8 mouse cellular contexts compared by ENCODE assay signal in the genomic region with DNA sequence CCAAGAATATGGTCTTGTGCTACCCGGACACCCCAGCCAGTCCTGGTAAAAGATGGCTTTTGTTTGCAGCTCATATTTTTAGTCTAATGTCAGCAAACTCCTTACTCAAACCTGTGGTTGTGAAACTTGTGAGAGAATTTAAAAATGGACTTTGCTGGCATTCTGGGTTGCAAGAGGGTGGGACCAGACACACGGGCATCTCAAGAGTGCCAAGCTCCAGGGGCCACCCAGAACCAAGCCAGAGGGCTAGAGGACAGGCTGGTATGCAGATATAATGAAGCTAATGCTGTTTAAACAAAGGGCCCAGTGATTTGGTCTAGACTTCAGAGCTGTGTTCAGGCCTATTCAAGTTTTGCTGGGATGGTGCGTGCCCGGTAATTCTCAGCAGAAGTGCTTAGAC. TPM values are rescaled to one million over a fixed set of nuclear protein-coding genes. Genes with fewer than 3 reads are reported as not detected.
DNase-seq lines count a peak whose midpoint lies in the region; ATAC-seq and TF ChIP-seq lines count a peak whose summit lies in the region.

No protein-coding gene starts in this region.

- DNase-seq in heart, adult 2 months = no peak
- DNase-seq in heart, adult 8-10 months (ENCODE audit: low spot score) = no peak
- DNase-seq in forebrain, embryonic 14.5 days (ENCODE audit: low spot score) = peak; percentile 33
- DNase-seq in c-Kit-positive CD71-positive TER-119-positive erythroid progenitor cells, embryonic 14.5 days (ENCODE audit: low spot score) = no peak
- DNase-seq in layer of hippocampus, adult 9-11 months = no peak

- no peaks in the 10 kb centered on the region for H3K9me3 ChIP-seq in forebrain, embryonic 14.5 days (replicated peaks; ENCODE audit: control insufficient read depth, low read length)
- H3K9me3 ChIP-seq in liver, embryonic 16.5 days (replicated peaks; ENCODE audit: control insufficient read depth, low read length) = no peaks in the 10 kb centered on the region

- H3K4me3 ChIP-seq in heart, adult 2 months = peak overlapping the region; percentile 29
- peak overlapping the region; percentile 81 for H3K4me3 ChIP-seq in C2C12 (ENCODE audit: insufficient read depth, poor library complexity, severe bottlenecking)
- peak overlapping the region; percentile 71 for H3K4me3 ChIP-seq in forebrain, embryonic 14.5 days (ENCODE audit: low read depth, low read length)
- peak overlapping the region; percentile 85 for H3K4me3 ChIP-seq in liver, embryonic 16.5 days (ENCODE audit: low read depth, low read length)

- H3K4me2 ChIP-seq in forebrain, embryonic 14.5 days (ENCODE audit: low read length) = peak overlapping the region; percentile 84
- H3K4me2 ChIP-seq in liver, embryonic 16.5 days (ENCODE audit: low read depth, low read length) = peak overlapping the region; percentile 96

- peaks cover 2% of the 10 kb centered on the region; the same call in 1 of the 2 replicates for H3K27me3 ChIP-seq in heart, adult 2 months (ENCODE audit: control insufficient read depth, insufficient read depth, low read length)
- no peaks in the 10 kb centered on the region for H3K27me3 ChIP-seq in C2C12 (ENCODE audit: control insufficient read depth, insufficient read depth, insufficient read length)
- 0 out of 2 replicates have a peak, but pooled peaks cover 5% of the 10 kb centered on the region for H3K27me3 ChIP-seq in forebrain, embryonic 14.5 days (replicated peaks; ENCODE audit: control insufficient read depth, insufficient read depth, low read length)
- peaks cover 26% of the 10 kb centered on the region for H3K27me3 ChIP-seq in liver, embryonic 16.5 days (ENCODE audit: control insufficient read depth, insufficient read depth, low read depth, low read length)

- TF ChIP-seq POLR2A in heart, adult 2 months (IDR thresholded peaks at IDR 0.05; ENCODE audit: insufficient read depth, low read depth, low read length) = no peak

- no peak for TF ChIP-seq CTCF in heart, adult 2 months (IDR thresholded peaks at IDR 0.05)
- no peak for TF ChIP-seq CTCF in C2C12 (IDR thresholded peaks at IDR 0.05; ENCODE audit: control insufficient read depth, insufficient read depth, insufficient read length)

- H3K9ac ChIP-seq in heart, adult 2 months (ENCODE audit: low read depth, low read length) = peak overlapping the region; percentile 48
- peak overlapping the region; percentile 33; the same call in 1 of the 2 replicates for H3K9ac ChIP-seq in forebrain, embryonic 14.5 days (ENCODE audit: low read length)
- H3K9ac ChIP-seq in liver, embryonic 16.5 days (ENCODE audit: low read depth, low read length) = peak overlapping the region; percentile 87

- peaks cover 47% of the 10 kb centered on the region for H3K79me3 ChIP-seq in C2C12 (ENCODE audit: low read depth)

- no peak for ATAC-seq in forebrain, embryonic 14.5 days
- no peak for ATAC-seq in liver, embryonic 16.5 days (ENCODE audit: low read depth)
- ATAC-seq in frontal cortex, adult (ENCODE audit: low TSS enrichment) = no peak

- H3K27ac ChIP-seq in heart, adult 2 months = peak overlapping the region; percentile 55
- no peak overlapping the region for H3K27ac ChIP-seq in forebrain, embryonic 14.5 days (ENCODE audit: low read depth, low read length)
- peak overlapping the region; percentile 87 for H3K27ac ChIP-seq in liver, embryonic 16.5 days (ENCODE audit: low read length)

- intact Hi-C loops in heart, adult 2 months (cut with DNase I) = loop anchor here (2.0 to 5.0 kb wide), 4 partner anchors 17 to 210 kb away; no protein-coding TSS in a partner anchor

- 61% methylated on average over 4 of the region's 4 CpGs for WGBS in heart, adult 2 months
- WGBS in forebrain, embryonic 14.5 days = 17% methylated on average over 4 of the region's 4 CpGs
- WGBS in liver, embryonic 16.5 days (ENCODE audit: insufficient replicate concordance) = 39% methylated on average over 4 of the region's 4 CpGs

- H3K4me1 ChIP-seq in heart, adult 2 months (ENCODE audit: control insufficient read depth, insufficient read depth, low read length) = peaks cover 2% of the 10 kb centered on the region; the same call in 1 of the 2 replicates
- peaks cover 29% of the 10 kb centered on the region; the same call in 1 of the 2 replicates for H3K4me1 ChIP-seq in forebrain, embryonic 14.5 days (ENCODE audit: control insufficient read depth, insufficient read depth, low read length)
- peaks cover 59% of the 10 kb centered on the region for H3K4me1 ChIP-seq in liver, embryonic 16.5 days (ENCODE audit: control insufficient read depth, low read depth, low read length)

- no peaks in the 10 kb centered on the region for H3K79me2 ChIP-seq in heart, adult 2 months (replicated peaks; ENCODE audit: control insufficient read depth, insufficient read depth, low read length)
- H3K79me2 ChIP-seq in C2C12 (ENCODE audit: control insufficient read depth, insufficient read depth) = peaks cover 69% of the 10 kb centered on the region

- peak overlapping the region; percentile 71 for H3ac ChIP-seq in C2C12 (ENCODE audit: control insufficient read depth, insufficient read length, low read depth)

- no peaks in the 10 kb centered on the region; the same call in 1 of the 2 replicates for H3K36me3 ChIP-seq in heart, adult 2 months (ENCODE audit: control insufficient read depth, insufficient read depth, low read length)
- H3K36me3 ChIP-seq in C2C12 (ENCODE audit: control insufficient read depth, insufficient read depth) = no peaks in the 10 kb centered on the region
- H3K36me3 ChIP-seq in forebrain, embryonic 14.5 days (ENCODE audit: control insufficient read depth, insufficient read depth, low read length) = no peaks in the 10 kb centered on the region
- no peaks in the 10 kb centered on the region for H3K36me3 ChIP-seq in liver, embryonic 16.5 days (ENCODE audit: control insufficient read depth, insufficient read depth)

- no peak for TF ChIP-seq EP300 in heart, adult 2 months (IDR thresholded peaks at IDR 0.05; ENCODE audit: insufficient read depth, low read depth, low read length)

TF ChIP-seq in C2C12, 6 proteins besides CTCF, POLR2A, EP300 and RAD21:
- TF ChIP-seq CEBPB (IDR thresholded peaks at IDR 0.05; ENCODE audit: low read depth) = no peak
- TF ChIP-seq MYOG (IDR thresholded peaks at IDR 0.05; ENCODE audit: control insufficient read depth, extremely low read depth, insufficient read length) = no peak
- no peak for TF ChIP-seq MAX (IDR thresholded peaks at IDR 0.05)
- TF ChIP-seq USF1 (IDR thresholded peaks at IDR 0.05; ENCODE audit: low read depth) = no peak
- no peak for TF ChIP-seq MYOD1 (IDR thresholded peaks at IDR 0.05; ENCODE audit: control insufficient read depth, insufficient read length, low read depth)
- TF ChIP-seq FOSL1 (IDR thresholded peaks at IDR 0.05; ENCODE audit: insufficient read depth, low read length, poor library complexity, severe bottlenecking) = no peak

RNA-seq across cellular contexts. Expression of a gene that starts 2.1 kb away (rescaled TPM):
- 1 to 10 TPM; 3.1 to 3.2 TPM for total RNA-seq in heart, adult 2 months (2021)
- 4.5 and 6.8 TPM in 2 replicates for polyA plus RNA-seq in heart, adult 2 months (2012; rRNA removed)
- 1 to 10 TPM; 2.1 to 3.1 (median 2.7) TPM for total RNA-seq in heart, adult 8-10 months (2022)
- 15.9 TPM for polyA plus RNA-seq in C2C12 (2012; fragmentation: generic; extraction: Trizol)
- 4.0 and 4.2 TPM in 2 replicates for polyA plus RNA-seq in forebrain, embryonic 14.5 days (2014; fragmentation: Nextera tagmentation; extraction: Ambion mirVana)
- polyA plus RNA-seq in liver, embryonic 16.5 days (2015; fragmentation: Nextera tagmentation; extraction: Ambion mirVana) = 0.93 and 1.0 TPM in 2 replicates

Comparison
In these comparisons a context has a peak if more than half of its experiments do, and no peak if none do; other contexts are left out.
1. H3K4me3 ChIP-seq: peak in every context shown above with its lines; median percentile 85 in liver, embryonic 16.5 days; 81 in C2C12; 71 in forebrain, embryonic 14.5 days; 29 in heart, adult 2 months.
2. H3K9ac ChIP-seq: peak in every context shown above with its lines; median percentile 87 in liver, embryonic 16.5 days; 48 in heart, adult 2 months; 33 in forebrain, embryonic 14.5 days.